Mouse (Mus musculus): ENCODE data around the gene Rasgef1b. TPM values are rescaled to one million over a fixed set of nuclear protein-coding genes. Genes with fewer than 3 reads are reported as not detected.

Gene Rasgef1b
- polyA plus RNA-seq, 1 experiment from 2014 or later: 7.3 TPM

DNA sequence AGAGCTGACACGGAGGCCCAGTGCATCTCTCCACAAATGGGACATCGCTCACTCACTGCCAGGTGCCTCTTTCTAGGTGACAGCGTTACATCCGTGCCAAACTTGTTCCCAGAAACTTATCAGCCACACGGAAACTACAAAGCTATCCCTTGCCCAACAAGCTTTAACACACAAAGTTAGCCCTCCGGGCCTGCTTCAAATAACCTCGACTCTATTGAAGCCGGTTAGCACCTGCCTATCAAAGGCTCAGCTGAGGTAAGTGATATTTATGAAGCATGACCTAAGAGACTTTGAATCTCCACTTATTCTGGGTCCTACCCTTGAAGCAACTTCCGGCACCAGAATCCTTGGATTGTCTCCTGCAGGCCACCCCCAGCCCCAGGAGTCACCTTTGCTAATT, 489.2 kb downstream of the Rasgef1b start:
- Histone ChIP-seq H3K27me3 (replicated peaks; ENCODE audit: control insufficient read depth, insufficient read depth, low read length) (no peaks in the 10 kb centered on the region), H3K9me3 (ENCODE audit: control insufficient read depth, low read length) (no peaks in the 10 kb centered on the region), H3K4me2 (ENCODE audit: low read depth, low read length) (no peak overlapping the region), H3K27ac (ENCODE audit: low read length) (no peak overlapping the region), H3K4me1 (ENCODE audit: control insufficient read depth, insufficient read depth, low read length) (peaks cover 3% of the 10 kb centered on the region; the same call in 1 of the 2 replicates), H3K36me3 (ENCODE audit: control insufficient read depth, insufficient read depth, low read length) (no peaks in the 10 kb centered on the region), H3K4me3 (ENCODE audit: low read length) (no peak overlapping the region), H3K9ac (ENCODE audit: low read depth, low read length) (no peak overlapping the region)
- ATAC-seq: no peak
- WGBS: 91% methylated on average over 9 of the region's 9 CpGs

DNA sequence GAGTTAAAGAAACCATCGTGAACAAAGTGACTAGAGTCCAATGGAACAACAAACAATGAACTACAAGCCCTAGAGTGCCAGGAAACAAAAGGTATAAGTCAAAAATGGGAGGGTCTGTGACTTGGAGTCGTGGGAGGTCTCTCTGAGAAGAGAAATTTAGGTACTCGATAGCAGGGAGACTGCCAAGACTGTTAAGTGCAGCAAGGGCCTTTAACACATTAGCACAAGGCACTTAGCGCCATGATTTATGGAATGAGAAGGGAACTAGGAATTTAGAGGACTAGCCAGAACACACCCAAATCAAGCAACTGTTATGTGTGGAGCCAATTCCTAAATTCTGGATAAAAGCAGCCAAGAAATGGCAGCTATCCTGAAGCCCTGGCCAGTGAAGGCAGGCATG, 490.7 kb downstream of the Rasgef1b start:
- no peak overlapping the region for H3K4me2 ChIP-seq (ENCODE audit: low read depth, low read length)
- no peaks in the 10 kb centered on the region for H3K27me3 ChIP-seq (replicated peaks; ENCODE audit: control insufficient read depth, insufficient read depth, low read length)
- WGBS: 74% methylated on average over 4 of the region's 4 CpGs
- H3K36me3 ChIP-seq (ENCODE audit: control insufficient read depth, insufficient read depth, low read length): peaks cover 6% of the 10 kb centered on the region; the same call in 1 of the 2 replicates
- peaks cover 3% of the 10 kb centered on the region; the same call in 1 of the 2 replicates for H3K4me1 ChIP-seq (ENCODE audit: control insufficient read depth, insufficient read depth, low read length)
- H3K9ac ChIP-seq (ENCODE audit: low read depth, low read length): no peak overlapping the region
- H3K27ac ChIP-seq (ENCODE audit: low read length): no peak overlapping the region
- no peak overlapping the region for H3K4me3 ChIP-seq (ENCODE audit: low read length)
- no peak for ATAC-seq
- H3K9me3 ChIP-seq (ENCODE audit: control insufficient read depth, low read length): no peaks in the 10 kb centered on the region

DNA sequence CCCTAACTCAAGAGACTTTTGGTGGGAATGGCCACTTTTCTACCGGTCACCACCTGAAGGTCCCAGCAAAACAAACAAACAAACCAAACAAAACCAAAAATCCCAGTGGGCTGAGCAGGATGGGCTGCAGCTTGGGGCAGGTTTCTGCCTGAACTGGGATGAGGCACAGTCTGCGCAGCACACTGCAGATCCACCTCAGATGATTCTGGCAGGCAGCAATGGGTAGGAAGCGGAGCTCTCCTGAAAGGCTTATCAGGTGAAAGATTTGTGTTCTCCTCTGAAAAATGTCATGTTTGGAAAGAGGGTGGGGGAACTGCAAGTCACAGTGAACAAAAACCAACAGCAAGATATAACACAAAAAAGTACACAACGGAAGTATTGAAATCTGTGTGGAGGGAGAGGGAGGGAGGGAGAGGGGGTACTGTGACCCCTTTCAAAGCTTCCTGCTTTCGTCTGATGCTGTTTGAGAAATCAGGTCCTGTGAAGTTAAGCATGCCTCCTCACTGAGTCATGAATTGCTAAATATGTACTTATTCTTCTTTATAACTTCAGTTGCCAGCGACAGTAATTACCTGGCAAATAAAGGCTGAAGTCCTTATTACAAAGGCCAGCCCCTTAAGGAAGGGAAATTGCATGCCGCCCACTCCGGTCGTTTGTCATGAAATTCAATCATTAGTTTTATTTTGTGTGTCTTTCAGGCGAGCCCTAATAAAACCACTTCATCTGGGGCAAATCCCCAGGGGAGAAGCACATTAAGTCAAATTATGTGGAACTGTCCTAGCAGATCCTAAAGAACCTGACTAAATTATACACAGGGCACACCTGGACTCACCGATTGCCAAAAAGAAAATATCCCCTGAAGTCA, 491.7 kb downstream of the Rasgef1b start:
- no peak overlapping the region for H3K4me2 ChIP-seq (ENCODE audit: low read depth, low read length)
- no peak overlapping the region for H3K9ac ChIP-seq (ENCODE audit: low read depth, low read length)
- peaks cover 6% of the 10 kb centered on the region; the same call in 1 of the 2 replicates for H3K36me3 ChIP-seq (ENCODE audit: control insufficient read depth, insufficient read depth, low read length)
- H3K4me1 ChIP-seq (ENCODE audit: control insufficient read depth, insufficient read depth, low read length): peaks cover 3% of the 10 kb centered on the region; the same call in 1 of the 2 replicates
- H3K4me3 ChIP-seq (ENCODE audit: low read length): no peak overlapping the region
- no peak overlapping the region for H3K27ac ChIP-seq (ENCODE audit: low read length)
- ATAC-seq: peak; percentile 55; the same call in 1 of the 2 replicates
- no peaks in the 10 kb centered on the region for H3K27me3 ChIP-seq (replicated peaks; ENCODE audit: control insufficient read depth, insufficient read depth, low read length)
- WGBS: 52% methylated on average over 11 of the region's 11 CpGs
- no peaks in the 10 kb centered on the region for H3K9me3 ChIP-seq (ENCODE audit: control insufficient read depth, low read length)

DNA sequence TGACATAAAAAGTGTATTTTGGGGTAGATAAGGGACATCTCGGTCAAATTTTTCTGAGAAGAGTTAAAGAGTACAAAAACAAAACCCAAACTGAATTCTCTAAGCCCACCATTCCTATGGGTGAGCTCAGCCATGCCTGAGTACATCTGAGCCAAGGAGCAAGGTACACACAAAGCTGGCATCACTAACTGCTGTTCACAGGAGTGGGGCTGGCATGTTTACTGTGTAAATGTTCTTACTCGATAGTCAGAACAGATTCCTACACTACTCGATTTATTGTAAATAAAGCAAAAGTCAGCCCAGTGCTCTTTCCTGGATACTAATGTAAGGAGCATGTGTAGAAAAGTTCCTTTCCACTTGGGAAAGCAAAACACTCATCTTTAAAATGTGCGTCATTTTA, 492.4 kb downstream of the Rasgef1b start:
- H3K36me3 ChIP-seq (ENCODE audit: control insufficient read depth, insufficient read depth, low read length): peaks cover 6% of the 10 kb centered on the region; the same call in 1 of the 2 replicates
- no peak overlapping the region for H3K4me3 ChIP-seq (ENCODE audit: low read length)
- H3K9ac ChIP-seq (ENCODE audit: low read depth, low read length): no peak overlapping the region
- no peak overlapping the region for H3K27ac ChIP-seq (ENCODE audit: low read length)
- H3K9me3 ChIP-seq (ENCODE audit: control insufficient read depth, low read length): no peaks in the 10 kb centered on the region
- no peaks in the 10 kb centered on the region for H3K27me3 ChIP-seq (replicated peaks; ENCODE audit: control insufficient read depth, insufficient read depth, low read length)
- no peak for ATAC-seq
- WGBS: 59% methylated on average over 4 of the region's 4 CpGs
- peaks cover 3% of the 10 kb centered on the region; the same call in 1 of the 2 replicates for H3K4me1 ChIP-seq (ENCODE audit: control insufficient read depth, insufficient read depth, low read length)
- H3K4me2 ChIP-seq (ENCODE audit: low read depth, low read length): no peak overlapping the region

DNA sequence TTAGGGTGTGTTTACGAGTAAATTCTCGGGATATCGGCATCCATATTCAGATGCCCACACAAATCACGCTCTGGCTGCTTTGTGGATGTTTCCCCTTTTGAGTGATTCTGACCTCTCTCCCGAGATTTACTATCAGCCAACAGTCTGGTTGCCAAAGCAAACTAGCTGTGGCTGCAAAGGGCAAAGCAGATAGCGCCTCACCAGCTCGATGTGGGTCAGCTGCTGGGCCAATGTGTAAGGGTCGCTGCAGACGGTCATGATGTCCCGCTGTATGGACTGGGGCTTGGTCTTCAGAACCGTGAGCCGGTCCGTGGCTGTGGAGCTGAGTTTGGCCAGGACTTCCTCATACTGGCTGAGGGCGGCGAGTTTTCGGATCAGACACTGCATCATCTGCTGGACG, 494.6 kb downstream of the Rasgef1b start:
- peaks cover 6% of the 10 kb centered on the region; the same call in 1 of the 2 replicates for H3K36me3 ChIP-seq (ENCODE audit: control insufficient read depth, insufficient read depth, low read length)
- no peak for ATAC-seq
- H3K9ac ChIP-seq (ENCODE audit: low read depth, low read length): no peak overlapping the region
- WGBS: 94% methylated on average over 17 of the region's 17 CpGs
- H3K4me2 ChIP-seq (ENCODE audit: low read depth, low read length): no peak overlapping the region
- no peaks in the 10 kb centered on the region for H3K27me3 ChIP-seq (replicated peaks; ENCODE audit: control insufficient read depth, insufficient read depth, low read length)
- H3K9me3 ChIP-seq (ENCODE audit: control insufficient read depth, low read length): no peaks in the 10 kb centered on the region
- no peak overlapping the region for H3K27ac ChIP-seq (ENCODE audit: low read length)
- peaks cover 3% of the 10 kb centered on the region; the same call in 1 of the 2 replicates for H3K4me1 ChIP-seq (ENCODE audit: control insufficient read depth, insufficient read depth, low read length)
- H3K4me3 ChIP-seq (ENCODE audit: low read length): no peak overlapping the region

DNA sequence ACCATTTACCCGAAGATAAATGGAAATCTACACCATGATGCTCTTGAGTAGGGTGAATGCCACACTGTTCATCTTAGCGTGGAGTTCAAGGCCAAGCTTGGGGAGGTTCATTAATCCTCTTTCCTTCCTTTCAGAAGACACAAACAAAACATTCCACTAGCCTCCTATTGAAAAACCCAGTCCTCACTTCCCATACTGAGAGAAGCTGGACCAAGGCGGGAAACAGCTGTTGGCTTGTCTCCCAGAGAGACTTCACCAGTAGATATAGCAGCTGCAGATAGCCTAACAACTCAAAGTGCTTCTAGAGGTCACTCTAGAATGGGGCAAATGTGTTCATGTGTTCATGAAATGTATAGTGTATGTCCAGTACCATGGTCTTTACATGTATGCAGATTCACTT, 495.7 kb downstream of the Rasgef1b start:
- WGBS: 63% methylated on average over 3 of the region's 3 CpGs
- no peak overlapping the region for H3K4me3 ChIP-seq (ENCODE audit: low read length)
- H3K9me3 ChIP-seq (ENCODE audit: control insufficient read depth, low read length): no peaks in the 10 kb centered on the region
- peaks cover 3% of the 10 kb centered on the region; the same call in 1 of the 2 replicates for H3K4me1 ChIP-seq (ENCODE audit: control insufficient read depth, insufficient read depth, low read length)
- H3K9ac ChIP-seq (ENCODE audit: low read depth, low read length): no peak overlapping the region
- H3K27ac ChIP-seq (ENCODE audit: low read length): no peak overlapping the region
- H3K4me2 ChIP-seq (ENCODE audit: low read depth, low read length): no peak overlapping the region
- H3K27me3 ChIP-seq (replicated peaks; ENCODE audit: control insufficient read depth, insufficient read depth, low read length): no peaks in the 10 kb centered on the region
- peaks cover 6% of the 10 kb centered on the region; the same call in 1 of the 2 replicates for H3K36me3 ChIP-seq (ENCODE audit: control insufficient read depth, insufficient read depth, low read length)
- ATAC-seq: no peak

DNA sequence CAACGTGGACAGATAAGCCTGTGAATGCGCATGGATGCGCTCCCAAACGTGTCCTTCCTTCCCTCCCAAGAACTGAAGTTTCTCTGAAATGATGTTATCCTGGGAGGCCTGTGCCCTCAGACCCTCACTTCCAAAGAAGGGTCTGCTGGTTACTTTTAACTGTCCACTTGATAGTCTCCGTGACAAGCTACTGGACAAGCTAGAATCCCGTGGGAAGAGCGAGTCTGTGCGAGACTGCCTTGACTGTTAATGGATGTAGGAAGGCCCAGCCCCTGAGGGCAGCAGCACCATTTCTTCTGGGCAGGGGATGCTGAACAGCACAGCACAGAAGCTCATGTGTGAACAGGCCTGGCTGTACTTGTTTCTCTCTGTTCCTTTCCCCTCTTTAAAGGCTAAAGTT, 496.5 kb downstream of the Rasgef1b start:
- ATAC-seq: no peak
- Histone ChIP-seq H3K4me2 (ENCODE audit: low read depth, low read length) (no peak overlapping the region), H3K27me3 (replicated peaks; ENCODE audit: control insufficient read depth, insufficient read depth, low read length) (no peaks in the 10 kb centered on the region), H3K36me3 (ENCODE audit: control insufficient read depth, insufficient read depth, low read length) (peaks cover 6% of the 10 kb centered on the region; the same call in 1 of the 2 replicates), H3K27ac (ENCODE audit: low read length) (no peak overlapping the region), H3K4me1 (ENCODE audit: control insufficient read depth, insufficient read depth, low read length) (peaks cover 3% of the 10 kb centered on the region; the same call in 1 of the 2 replicates), H3K4me3 (ENCODE audit: low read length) (no peak overlapping the region), H3K9me3 (ENCODE audit: control insufficient read depth, low read length) (no peaks in the 10 kb centered on the region), H3K9ac (ENCODE audit: low read depth, low read length) (no peak overlapping the region)
- 82% methylated on average over 8 of the region's 8 CpGs for WGBS

DNA sequence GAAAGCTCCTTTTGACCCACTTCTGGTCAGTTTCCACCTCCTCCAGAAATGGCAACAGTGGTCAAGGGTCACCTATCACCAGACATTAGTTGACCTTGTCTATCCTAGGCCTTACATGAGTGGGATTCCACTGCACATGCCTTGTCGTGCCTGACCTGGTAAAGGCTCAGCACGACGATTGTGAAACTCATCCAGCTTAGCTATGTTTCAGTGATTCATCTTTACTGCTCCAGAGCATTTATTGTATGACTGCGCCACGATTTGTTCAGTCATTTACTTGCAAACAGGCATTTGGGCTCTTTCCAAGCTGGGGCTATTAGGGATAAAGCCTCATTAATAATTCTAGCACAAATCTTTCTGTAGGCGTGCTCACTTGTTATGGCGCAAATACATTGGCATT, 498.4 kb downstream of the Rasgef1b start:
- H3K4me1 ChIP-seq (ENCODE audit: control insufficient read depth, insufficient read depth, low read length): no peaks in the 10 kb centered on the region
- no peaks in the 10 kb centered on the region for H3K27me3 ChIP-seq (replicated peaks; ENCODE audit: control insufficient read depth, insufficient read depth, low read length)
- H3K27ac ChIP-seq (ENCODE audit: low read length): no peak overlapping the region
- ATAC-seq: no peak
- peaks cover 6% of the 10 kb centered on the region; the same call in 1 of the 2 replicates for H3K36me3 ChIP-seq (ENCODE audit: control insufficient read depth, insufficient read depth, low read length)
- 85% methylated on average over 7 of the region's 7 CpGs for WGBS
- H3K4me2 ChIP-seq (ENCODE audit: low read depth, low read length): no peak overlapping the region
- no peak overlapping the region for H3K4me3 ChIP-seq (ENCODE audit: low read length)
- H3K9ac ChIP-seq (ENCODE audit: low read depth, low read length): no peak overlapping the region
- H3K9me3 ChIP-seq (ENCODE audit: control insufficient read depth, low read length): no peaks in the 10 kb centered on the region

DNA sequence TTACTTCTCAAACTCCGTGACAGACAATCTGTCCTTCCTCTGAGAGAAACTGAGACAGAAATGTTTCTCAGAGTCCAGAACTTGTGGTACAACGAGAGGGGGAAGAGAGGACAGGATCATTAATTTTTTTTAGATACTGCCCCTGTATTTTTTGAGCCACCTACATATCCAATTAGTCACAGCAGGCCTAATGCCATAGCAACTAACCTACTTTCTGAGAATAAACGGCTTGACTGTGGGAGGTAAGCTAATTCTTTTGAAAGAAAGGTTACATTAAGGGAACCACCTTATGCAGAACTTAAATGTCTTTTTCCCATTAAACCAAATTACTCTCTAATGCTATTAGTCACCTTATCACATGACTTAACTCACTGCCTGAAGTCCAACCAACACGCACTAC, 501.5 kb downstream of the Rasgef1b start:
- H3K4me3 ChIP-seq (ENCODE audit: low read length): no peak overlapping the region
- ATAC-seq: no peak
- H3K4me1 ChIP-seq (ENCODE audit: control insufficient read depth, insufficient read depth, low read length): no peaks in the 10 kb centered on the region

More for the DNA sequence above, 501.5 kb downstream of the Rasgef1b start:
- H3K9me3 ChIP-seq (ENCODE audit: control insufficient read depth, low read length): no peaks in the 10 kb centered on the region
- no peaks in the 10 kb centered on the region for H3K27me3 ChIP-seq (replicated peaks; ENCODE audit: control insufficient read depth, insufficient read depth, low read length)
- no peak overlapping the region for H3K9ac ChIP-seq (ENCODE audit: low read depth, low read length)
- WGBS: 84% methylated on average over 4 of the region's 4 CpGs
- no peak overlapping the region for H3K27ac ChIP-seq (ENCODE audit: low read length)
- H3K36me3 ChIP-seq (ENCODE audit: control insufficient read depth, insufficient read depth, low read length): no peaks in the 10 kb centered on the region; the same call in 1 of the 2 replicates
- no peak overlapping the region for H3K4me2 ChIP-seq (ENCODE audit: low read depth, low read length)
